Mouse (Mus musculus): Measurements from ENCODE around the gene Mpzl1.
A peak's percentile ranks its signal among the peaks of the same experiment; 100 is the strongest.

Mpzl1 gene

DNA sequence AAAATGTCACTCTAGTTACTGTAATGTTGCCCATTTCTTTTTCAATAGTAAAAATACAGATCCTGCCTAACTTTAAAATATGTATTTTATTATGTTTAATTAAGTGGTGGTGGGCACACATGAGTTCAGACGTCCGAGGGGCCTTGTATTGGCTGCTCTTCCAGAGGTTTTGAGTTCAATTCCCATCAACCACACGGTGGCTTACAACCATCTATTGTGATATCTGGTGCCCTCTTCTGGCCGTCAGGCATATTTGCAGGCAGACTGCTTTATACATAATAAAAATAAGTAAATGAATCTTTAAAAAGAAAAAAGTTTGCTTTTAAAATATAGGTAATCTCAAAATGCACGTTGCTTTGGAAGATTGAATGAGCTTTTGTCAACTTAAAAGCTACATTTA is 55.0 kb downstream of the Mpzl1 start:
- DNase-seq (ENCODE audit: low read depth), result peak; percentile 67

GRCm38 (mm10) chr1:165576459-165577112 is 57.8 kb downstream of the Mpzl1 start:
- DNase-seq (ENCODE audit: low read depth), result peak; percentile 80

GRCm38 (mm10) chr1:165576005-165576404 is 58.3 kb downstream of the Mpzl1 start:
- no peak for DNase-seq (ENCODE audit: low read depth)

- DNase-seq (ENCODE audit: low read depth), result no peak
Observed at GRCm38 (mm10) chr1:165567466-165567865, 66.9 kb downstream of the Mpzl1 start.

- DNase-seq (ENCODE audit: low read depth), result no peak
Observed at GRCm38 (mm10) chr1:165565283-165565682, 69.1 kb downstream of the Mpzl1 start.

DNA sequence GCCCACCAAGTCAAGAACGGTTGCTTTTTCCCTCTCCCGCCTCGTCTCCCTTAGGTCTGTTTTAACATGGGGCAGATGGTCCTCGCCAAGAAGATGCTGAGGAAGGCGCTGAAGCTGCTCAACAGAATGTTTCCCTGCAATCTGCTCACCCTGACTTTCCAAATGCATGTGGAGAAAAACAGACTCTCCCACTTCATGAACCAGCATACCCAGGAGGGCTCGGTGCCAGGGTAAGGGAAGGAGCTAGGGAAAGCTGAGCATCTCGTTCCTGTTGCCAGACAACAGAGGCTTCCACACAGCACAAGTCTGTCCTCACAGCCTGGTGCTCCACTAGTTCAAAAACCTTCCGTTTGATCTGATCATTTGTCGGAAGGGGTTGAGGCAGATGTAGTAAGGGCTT is 75.3 kb downstream of the Mpzl1 start:
- no peak for DNase-seq (ENCODE audit: low read depth)

GRCm38 (mm10) chr1:165556711-165557110 is 77.6 kb downstream of the Mpzl1 start:
- no peak for DNase-seq (ENCODE audit: low read depth)

All from 416B (cell line).